Mouse (Mus musculus) lung, embryonic 15.5 days (tissue): ENCODE results near the gene Aoc1. TPM values are rescaled to one million over a fixed set of nuclear protein-coding genes. Genes with fewer than 3 reads are reported as not detected.
"Not testable (repeated sequence)": the region's sequence is repeated elsewhere in the genome, so short reads cannot be mapped to it uniquely, and the experiment has no call there.

Experiments
- ATAC-seq: fragments of 200-750 bp; cut with Nextera tagmentation; 2 replicates; pipeline ENCODE4 v1.8.0; 2017; ENCODE audit warnings: moderate number of reproducible peaks, borderline replicate concordance; ENCODE audit not compliant: low FRiP score, low TSS enrichment; ENCODE audit errors: extremely low read depth
- H3K27ac ChIP-seq: fragments of 300-500 bp; sonication (generic); 2 replicates; pipeline ENCODE4 v1.5.1; 2015; ENCODE audit warnings: moderate library complexity, mild to moderate bottlenecking, inconsistent platforms
- H3K27me3 ChIP-seq: fragments of 300-500 bp; sonication (generic); 2 replicates; pipeline ENCODE4 v1.6.1; 2015; ENCODE audit warnings: inconsistent platforms
- H3K36me3 ChIP-seq: fragments of 300-500 bp; sonication (generic); 2 replicates; pipeline ENCODE4 v1.6.1; 2015; ENCODE audit warnings: inconsistent platforms
- H3K4me1 ChIP-seq: fragments of 300-500 bp; sonication (generic); 2 replicates; pipeline ENCODE4 v1.6.1; 2015; ENCODE audit warnings: inconsistent platforms
- H3K4me2 ChIP-seq: fragments of 300-500 bp; sonication (generic); 2 replicates; pipeline ENCODE4 v1.6.1; 2015; ENCODE audit warnings: inconsistent platforms, mild to moderate bottlenecking, moderate library complexity
- H3K4me3 ChIP-seq: fragments of 300-500 bp; sonication (generic); 2 replicates; pipeline ENCODE4 v1.5.1; 2015; ENCODE audit warnings: mild to moderate bottlenecking, inconsistent platforms
- H3K9ac ChIP-seq: fragments of 300-500 bp; sonication (generic); 2 replicates; pipeline ENCODE4 v1.6.1; 2015; ENCODE audit warnings: inconsistent platforms
- H3K9me3 ChIP-seq: fragments of 300-500 bp; sonication (generic); 2 replicates; pipeline ENCODE4 v1.6.1; 2016; ENCODE audit warnings: inconsistent platforms
- WGBS: fragments of 180-500 bp; shearing (Covaris S2); methylation state at CpG from one replicate; pipeline ENCODE4 v1.1.7; 2015; 5-methylcytosine and 5-hydroxymethylcytosine counted together
- polyA plus RNA-seq: library from polyadenylated mRNA; unstranded; fragments of >200 nt; fragmentation: Nextera tagmentation; extraction: Ambion mirVana; gene quantifications from 2 replicates; pipeline ENCODE4 v1.2.1, GENCODE M21; 2015

Aoc1 gene
- polyA plus RNA-seq, 1 experiment from 2014 or later, result 0.11 TPM

DNA sequence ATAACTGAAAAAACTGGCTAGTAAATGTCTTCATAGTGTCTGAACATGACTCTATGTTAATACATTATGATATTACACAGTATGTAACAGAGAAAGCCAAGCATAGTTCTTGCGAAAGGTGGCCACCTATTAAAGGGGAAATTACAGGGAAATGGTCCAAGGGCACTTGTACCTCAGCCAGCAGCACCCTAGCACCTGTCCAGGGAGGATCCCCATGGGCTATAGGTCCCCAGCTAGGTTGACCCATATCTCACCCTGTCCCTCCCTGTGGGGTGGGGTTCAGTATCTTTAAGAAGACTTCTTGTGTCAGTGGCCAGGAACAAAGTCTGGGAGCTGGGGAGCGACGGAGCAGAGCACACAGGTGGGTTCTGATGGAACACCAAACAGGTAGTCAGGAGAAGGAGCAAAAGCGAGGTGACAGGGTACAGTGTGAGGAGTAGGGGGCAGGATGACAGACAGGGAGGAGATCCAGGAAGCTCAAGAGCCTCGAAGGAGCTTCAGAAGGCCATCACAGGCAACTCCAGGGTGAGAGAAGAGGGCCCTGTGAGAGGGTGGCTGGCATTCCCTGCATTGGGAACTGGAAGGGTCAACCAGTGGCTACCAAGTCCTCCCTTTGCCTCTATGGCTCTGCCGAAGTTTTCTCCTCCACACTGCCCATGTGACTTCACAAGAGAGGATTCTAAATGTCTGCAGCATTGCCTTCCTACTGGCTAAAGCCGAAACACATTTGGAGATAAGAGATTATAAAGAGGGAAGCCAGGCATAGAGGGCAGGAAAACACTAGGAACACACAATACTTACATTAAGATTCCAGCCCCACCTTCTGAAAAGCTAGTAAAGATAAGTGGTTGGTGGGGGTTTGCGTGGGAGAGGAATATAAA lies 22.5 kb downstream of the Aoc1 start:
- Histone ChIP-seq H3K27ac (no peak overlapping the region), H3K4me1 (no peaks in the 10 kb centered on the region), H3K9ac (no peak overlapping the region), H3K4me3 (no peak overlapping the region), H3K9me3 (no peaks in the 10 kb centered on the region), H3K4me2 (no peak overlapping the region), H3K27me3 (no peaks in the 10 kb centered on the region), H3K36me3 (no peaks in the 10 kb centered on the region)
- WGBS, result 76% methylated on average over 8 of the region's 8 CpGs
- no peak for ATAC-seq

DNA sequence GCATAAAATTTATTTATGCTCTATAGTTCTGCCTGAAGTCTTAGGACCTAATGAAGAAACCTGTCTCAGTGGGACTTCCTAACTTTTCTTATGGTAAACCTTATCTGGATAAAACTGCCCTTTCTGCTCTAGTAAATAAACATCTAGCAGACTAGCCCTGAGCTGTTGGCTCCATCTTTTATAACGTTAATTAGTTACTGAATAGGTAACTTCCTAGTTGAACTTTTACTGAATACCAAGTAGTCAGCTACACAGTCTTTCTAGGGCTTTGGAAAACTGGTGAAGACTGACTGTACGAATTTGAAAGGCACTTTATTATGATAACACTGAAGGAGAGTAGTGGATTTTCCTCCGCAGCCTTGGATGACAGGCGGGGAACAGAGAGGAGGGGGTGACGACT lies 23.2 kb downstream of the Aoc1 start:
- Histone ChIP-seq H3K27me3 (no peaks in the 10 kb centered on the region), H3K4me2 (no peak overlapping the region), H3K9me3 (no peaks in the 10 kb centered on the region), H3K4me1 (no peaks in the 10 kb centered on the region), H3K9ac (no peak overlapping the region), H3K27ac (no peak overlapping the region), H3K4me3 (no peak overlapping the region), H3K36me3 (no peaks in the 10 kb centered on the region)
- 80% methylated on average over 5 of the region's 5 CpGs for WGBS
- no peak for ATAC-seq

DNA sequence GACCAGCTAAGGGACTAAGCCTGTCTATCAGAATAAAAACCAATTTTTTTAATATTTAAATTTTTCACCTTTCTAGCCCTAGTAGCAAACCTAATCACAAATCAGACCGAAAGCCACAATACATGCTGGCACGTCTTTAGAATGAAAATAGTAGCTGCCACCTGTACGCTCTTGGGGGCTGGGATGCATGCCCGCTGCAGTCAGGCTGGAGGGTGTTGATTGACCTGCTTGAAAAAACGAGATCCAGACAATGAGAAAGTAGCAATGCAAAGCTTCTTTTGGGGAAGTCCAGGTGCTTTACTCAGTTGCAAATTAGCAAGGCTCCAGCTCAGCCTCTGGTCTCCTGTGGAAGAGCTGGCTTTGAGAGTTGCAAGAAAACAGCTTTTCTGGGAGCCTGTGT lies 24.3 kb downstream of the Aoc1 start:
- H3K9me3 ChIP-seq, result no peaks in the 10 kb centered on the region
- WGBS, result 87% methylated on average over 5 of the region's 5 CpGs
- H3K4me3 ChIP-seq, result no peak overlapping the region
- no peak overlapping the region for H3K4me2 ChIP-seq
- H3K27ac ChIP-seq, result no peak overlapping the region
- no peaks in the 10 kb centered on the region for H3K36me3 ChIP-seq
- ATAC-seq, result no peak
- H3K4me1 ChIP-seq, result no peaks in the 10 kb centered on the region
- no peak overlapping the region for H3K9ac ChIP-seq
- H3K27me3 ChIP-seq, result no peaks in the 10 kb centered on the region

DNA sequence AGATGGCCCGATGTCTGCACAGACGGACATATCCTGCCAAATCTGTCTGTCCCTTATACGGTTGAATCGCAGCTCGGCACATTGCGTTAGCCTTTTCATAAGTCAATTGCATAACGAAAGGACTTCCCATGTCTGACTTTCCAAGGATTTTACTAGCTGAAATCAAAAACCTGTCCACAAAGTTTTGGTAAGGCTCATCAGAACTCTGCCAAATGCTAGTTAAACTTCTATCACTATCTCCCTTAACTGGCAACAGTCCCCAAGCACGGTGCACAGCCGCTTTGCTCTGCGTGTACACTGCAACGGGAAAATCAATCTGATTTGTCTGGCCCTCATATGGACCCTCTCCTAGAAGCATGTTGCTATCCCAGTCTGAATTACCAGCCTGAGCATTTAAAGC lies 28.6 kb downstream of the Aoc1 start:
- ATAC-seq, result not testable (repeated sequence)

DNA sequence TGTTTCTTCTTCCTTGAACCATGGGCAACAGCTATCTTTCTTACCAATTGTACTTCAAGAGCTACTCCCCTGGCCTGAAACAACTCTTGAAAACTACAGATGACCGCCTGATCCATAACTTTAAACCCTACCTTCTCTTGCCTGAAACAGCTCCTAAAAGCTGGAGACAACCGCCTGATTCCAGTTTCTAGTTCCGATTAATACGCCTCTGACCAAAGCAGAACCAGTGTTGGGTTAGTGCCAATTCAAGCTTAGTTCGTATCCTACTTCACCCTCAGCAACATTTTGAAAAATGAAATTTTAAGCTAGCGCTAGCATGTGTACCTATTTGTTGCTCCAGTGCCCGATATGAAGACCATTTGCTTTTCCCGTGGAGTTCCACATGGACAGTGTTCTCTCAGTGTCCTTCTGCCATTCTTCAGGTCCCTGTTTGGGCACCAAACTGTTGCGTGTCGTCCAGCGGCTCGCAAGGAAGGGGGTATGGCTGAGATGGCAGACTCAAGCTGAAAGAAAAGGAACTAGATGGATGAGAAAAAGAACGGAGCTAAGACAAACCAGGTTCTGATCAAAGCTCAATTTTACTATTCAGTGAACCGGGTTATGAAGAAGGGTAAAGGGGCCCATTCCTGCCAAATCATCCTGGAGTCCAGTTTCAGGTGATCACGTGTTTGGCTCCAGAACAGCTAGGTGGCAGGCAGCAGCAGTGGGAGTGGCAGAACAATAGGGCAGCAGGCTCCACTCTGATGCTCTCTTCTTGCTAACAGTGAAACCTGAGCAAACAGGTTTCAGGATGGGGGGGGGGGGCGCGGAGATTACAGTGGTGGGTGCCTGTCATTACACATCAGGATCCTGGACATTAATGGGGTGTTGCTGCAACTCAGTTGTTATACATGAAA lies 30.1 kb downstream of the Aoc1 start:
- no peaks in the 10 kb centered on the region for H3K36me3 ChIP-seq
- H3K9ac ChIP-seq, result no peak overlapping the region
- H3K27me3 ChIP-seq, result no peaks in the 10 kb centered on the region
- H3K4me3 ChIP-seq, result no peak overlapping the region
- H3K27ac ChIP-seq, result no peak overlapping the region
- 82% methylated on average over 17 of the region's 17 CpGs for WGBS
- ATAC-seq, result no peak
- no peaks in the 10 kb centered on the region for H3K4me1 ChIP-seq
- no peaks in the 10 kb centered on the region for H3K9me3 ChIP-seq
- H3K4me2 ChIP-seq, result no peak overlapping the region

More for the DNA sequence above, 28.6 kb downstream of the Aoc1 start:
- H3K27ac ChIP-seq, H3K4me2 ChIP-seq, H3K27me3 ChIP-seq, H3K4me1 ChIP-seq, H3K9me3 ChIP-seq, H3K36me3 ChIP-seq, H3K4me3 ChIP-seq, H3K9ac ChIP-seq: not testable (repeated sequence)
- WGBS, result 84% methylated on average over 11 of the region's 11 CpGs

DNA sequence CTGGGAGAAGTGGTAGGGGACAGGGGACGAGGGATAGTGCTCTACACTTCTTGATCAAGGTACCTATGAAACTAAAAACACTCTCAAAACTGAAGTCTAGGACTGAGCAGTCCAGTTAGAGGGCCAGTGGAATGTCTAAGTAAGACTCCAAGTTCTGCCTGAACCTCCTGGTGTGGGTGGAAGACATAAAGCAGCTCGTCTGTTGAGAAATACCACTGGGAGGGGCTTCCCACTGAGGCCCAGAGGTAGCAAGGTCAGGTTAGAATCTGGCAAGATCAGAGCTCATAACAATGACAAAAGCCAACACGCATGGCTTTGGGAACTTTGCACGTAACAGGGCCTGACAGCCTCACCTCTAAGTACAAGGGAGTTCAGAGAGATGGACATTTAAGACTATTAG lies 30.7 kb downstream of the Aoc1 start:
- Histone ChIP-seq H3K27me3 (no peaks in the 10 kb centered on the region), H3K36me3 (no peaks in the 10 kb centered on the region), H3K27ac (no peak overlapping the region), H3K4me1 (no peaks in the 10 kb centered on the region), H3K4me2 (no peak overlapping the region), H3K4me3 (no peak overlapping the region), H3K9me3 (no peaks in the 10 kb centered on the region), H3K9ac (no peak overlapping the region)
- ATAC-seq, result no peak
- 61% methylated on average over 4 of the region's 4 CpGs for WGBS

DNA sequence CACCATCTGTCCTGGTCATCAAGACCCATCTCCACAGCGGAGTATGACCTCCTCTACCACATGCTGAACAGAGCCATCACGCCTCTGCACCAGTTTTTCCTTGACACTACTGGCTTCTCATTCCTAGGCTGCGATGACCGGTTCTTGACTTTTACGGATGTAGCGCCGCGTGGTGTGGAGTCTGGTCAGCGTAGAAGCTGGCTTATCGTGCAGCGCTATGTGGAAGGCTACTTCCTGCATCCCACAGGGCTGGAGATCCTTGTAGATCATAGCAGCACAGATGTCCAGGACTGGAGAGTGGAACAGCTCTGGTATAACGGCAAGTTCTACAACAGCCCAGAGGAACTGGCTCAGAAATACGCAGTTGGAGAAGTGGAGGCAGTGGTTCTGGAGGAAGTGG lies 32.9 kb downstream of the Aoc1 start:
- no peaks in the 10 kb centered on the region for H3K9me3 ChIP-seq
- 91% methylated on average over 13 of the region's 13 CpGs for WGBS
- no peak for ATAC-seq

DNA sequence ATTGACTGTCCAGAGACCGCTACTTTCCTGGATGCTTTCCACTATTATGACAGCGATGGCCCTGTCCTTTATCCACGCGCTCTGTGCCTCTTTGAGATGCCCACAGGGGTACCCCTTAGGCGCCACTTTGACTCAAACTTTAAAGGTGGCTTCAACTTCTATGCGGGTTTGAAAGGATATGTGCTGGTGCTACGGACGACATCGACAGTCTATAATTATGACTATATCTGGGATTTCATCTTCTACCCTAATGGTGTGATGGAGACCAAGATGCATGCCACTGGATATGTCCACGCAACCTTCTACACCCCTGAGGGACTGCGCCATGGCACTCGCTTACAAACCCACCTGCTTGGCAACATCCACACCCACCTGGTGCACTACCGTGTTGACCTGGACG lies 33.7 kb downstream of the Aoc1 start:
- 93% methylated on average over 14 of the region's 14 CpGs for WGBS
- H3K4me1 ChIP-seq, result no peaks in the 10 kb centered on the region
- H3K9ac ChIP-seq, result no peak overlapping the region
- no peak overlapping the region for H3K4me3 ChIP-seq
- H3K36me3 ChIP-seq, result no peaks in the 10 kb centered on the region
- H3K9me3 ChIP-seq, result no peaks in the 10 kb centered on the region
- no peaks in the 10 kb centered on the region for H3K27me3 ChIP-seq
- H3K4me2 ChIP-seq, result no peak overlapping the region
- no peak for ATAC-seq
- no peak overlapping the region for H3K27ac ChIP-seq

More for the DNA sequence above, 32.9 kb downstream of the Aoc1 start:
- Histone ChIP-seq H3K4me1 (no peaks in the 10 kb centered on the region), H3K9ac (no peak overlapping the region), H3K27me3 (no peaks in the 10 kb centered on the region), H3K36me3 (no peaks in the 10 kb centered on the region), H3K4me2 (no peak overlapping the region), H3K27ac (no peak overlapping the region), H3K4me3 (no peak overlapping the region)

DNA sequence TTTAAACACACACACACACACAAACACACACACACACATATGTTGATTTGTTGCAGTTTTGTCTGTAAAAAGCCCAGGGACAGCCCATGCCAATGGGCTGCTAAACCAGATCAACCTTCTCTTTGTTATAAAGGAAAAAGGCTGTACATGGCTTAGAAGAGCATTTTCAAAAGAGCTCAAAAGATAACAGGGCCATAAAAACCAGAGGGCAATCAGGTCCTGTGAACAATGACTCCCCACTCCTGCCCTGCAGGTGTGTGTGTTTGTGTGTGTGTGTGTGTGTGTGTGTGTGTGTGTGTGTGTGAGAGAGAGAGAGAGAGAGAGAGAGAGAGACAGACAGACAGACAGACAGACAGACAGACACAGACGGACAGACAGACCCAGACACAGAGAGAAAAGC lies 36.5 kb downstream of the Aoc1 start:
- Histone ChIP-seq H3K36me3 (no peaks in the 10 kb centered on the region), H3K9ac (no peak overlapping the region), H3K27ac (no peak overlapping the region), H3K27me3 (no peaks in the 10 kb centered on the region), H3K4me3 (no peak overlapping the region), H3K4me1 (no peaks in the 10 kb centered on the region), H3K4me2 (no peak overlapping the region), H3K9me3 (no peaks in the 10 kb centered on the region)
- 82% methylated on average over 1 of the region's 1 CpGs for WGBS
- no peak for ATAC-seq

DNA sequence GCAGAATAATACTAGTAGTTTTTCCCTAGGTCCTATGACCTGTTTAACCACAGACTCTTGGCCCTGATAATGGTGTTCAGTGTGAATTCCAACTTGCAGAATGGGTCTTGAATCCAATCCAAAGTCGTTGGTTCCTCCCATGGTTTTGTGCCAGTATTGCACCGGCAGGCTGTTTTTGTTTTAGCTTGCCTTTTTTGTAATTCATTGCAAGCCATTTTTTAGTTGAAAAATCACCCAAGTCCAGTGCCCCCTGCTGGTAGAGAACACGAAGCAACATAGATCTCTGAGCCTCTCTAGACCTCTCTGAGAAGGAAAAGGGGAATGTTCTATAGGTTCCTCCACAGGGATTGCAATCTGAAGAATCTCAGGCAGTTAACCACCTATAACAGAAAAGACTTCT lies 39.3 kb downstream of the Aoc1 start:
- Histone ChIP-seq H3K4me1 (no peaks in the 10 kb centered on the region), H3K9me3 (no peaks in the 10 kb centered on the region), H3K9ac (no peak overlapping the region), H3K4me2 (no peak overlapping the region), H3K36me3 (no peaks in the 10 kb centered on the region), H3K27ac (no peak overlapping the region), H3K27me3 (no peaks in the 10 kb centered on the region), H3K4me3 (no peak overlapping the region)
- WGBS, result 26% methylated on average over 3 of the region's 3 CpGs
- no peak for ATAC-seq

DNA sequence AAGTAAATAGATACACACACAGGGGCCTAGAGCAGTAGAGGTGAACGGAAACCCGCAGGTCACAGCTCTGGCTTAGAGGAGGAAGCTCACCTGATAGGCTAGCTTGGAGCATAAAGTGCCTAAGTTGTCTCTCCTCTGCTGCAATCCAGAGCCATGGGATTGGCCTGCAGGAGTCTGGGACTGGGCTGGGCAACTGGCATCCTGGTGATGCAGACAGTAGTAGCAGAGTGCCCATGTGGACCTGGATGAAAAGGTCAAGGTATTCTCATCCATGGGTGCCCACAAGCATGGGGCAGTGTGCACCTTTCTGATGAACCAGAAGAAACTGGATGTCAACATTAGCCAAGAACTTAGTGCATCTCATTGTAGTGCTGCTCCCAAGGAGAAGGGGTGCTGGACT lies 40.9 kb downstream of the Aoc1 start:
- H3K36me3 ChIP-seq, result no peaks in the 10 kb centered on the region
- ATAC-seq, result no peak
- H3K27ac ChIP-seq, result no peak overlapping the region
- H3K4me1 ChIP-seq, result no peaks in the 10 kb centered on the region
- no peaks in the 10 kb centered on the region for H3K9me3 ChIP-seq
- H3K4me2 ChIP-seq, result no peak overlapping the region
- WGBS, result 92% methylated on average over 2 of the region's 2 CpGs
- H3K9ac ChIP-seq, result no peak overlapping the region
- no peaks in the 10 kb centered on the region for H3K27me3 ChIP-seq
- H3K4me3 ChIP-seq, result no peak overlapping the region

DNA sequence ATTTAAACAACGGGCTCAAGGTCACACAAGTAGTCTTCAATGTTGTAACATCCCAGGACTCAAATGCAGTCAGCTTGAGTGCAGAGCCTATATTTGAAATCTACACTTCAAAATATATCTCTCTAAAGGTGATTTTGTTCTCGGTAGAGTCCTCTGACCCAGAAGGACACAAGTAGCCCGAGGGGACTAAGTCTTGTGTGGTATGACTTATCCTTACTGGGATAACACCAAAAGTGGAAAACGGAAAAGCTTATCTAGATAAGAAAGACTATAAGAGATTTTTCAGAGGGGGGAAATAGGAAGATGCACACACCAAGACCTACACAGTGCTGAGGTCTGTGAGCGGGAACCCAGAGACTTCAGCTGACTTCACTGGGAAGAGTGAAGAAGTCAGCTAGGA lies 56.9 kb downstream of the Aoc1 start, which contains the start of gene 1600015I10Rik:
Gene 1600015I10Rik (plus strand): TSS at position 301 of the 400 bp plus-strand sequence.
- ATAC-seq, result no peak
- WGBS, result 81% methylated on average over 5 of the region's 5 CpGs
- no peak within 1 kb of the TSS for H3K9ac ChIP-seq

More for the DNA sequence above, 56.9 kb downstream of the Aoc1 start, which contains the start of gene 1600015I10Rik:
- no peak within 1 kb of the TSS for H3K27ac ChIP-seq
- H3K27me3 ChIP-seq, result no peaks in the 10 kb centered on the region
- no peak within 1 kb of the TSS for H3K4me3 ChIP-seq
- H3K4me1 ChIP-seq, result no peaks in the 10 kb centered on the region
- H3K36me3 ChIP-seq, result no peaks in the 10 kb centered on the region
- no peaks in the 10 kb centered on the region for H3K9me3 ChIP-seq
- no peak within 1 kb of the TSS for H3K4me2 ChIP-seq
